Mouse (Mus musculus) forebrain, embryonic 14.5 days (tissue): ENCODE measurements at regions not wholly inside any gene's neighbourhood (a gene's known extent, or its start where the extent isn't known, plus 50 kb on each side); places are given as distances from the start of the nearest gene placed in this dataset.

Experiments used
- ATAC-seq: fragments of 200-750 bp; cut with Nextera tagmentation; 2 replicates; pipeline ENCODE4 v1.8.0; 2017; ENCODE audit warnings: mild to moderate bottlenecking, moderate library complexity
- DNase-seq: peaks from one replicate; pipeline ENCODE4 v3.0.0-alpha.2; 2015; ENCODE audit warnings: low spot score
- H3K27ac ChIP-seq: fragments of 300-500 bp; sonication (generic); 2 replicates; pipeline ENCODE4 v1.5.1; 2014; ENCODE audit warnings: low read depth, mild to moderate bottlenecking, control low read depth, low read length, moderate library complexity
- H3K27me3 ChIP-seq: fragments of 300-500 bp; sonication (generic); replicated peaks from 2 replicates; pipeline ENCODE4 v1.6.1; 2014; ENCODE audit warnings: low read length, control low read depth, mixed read lengths; ENCODE audit not compliant: control insufficient read depth, insufficient read depth
- H3K36me3 ChIP-seq: fragments of 300-500 bp; sonication (generic); 2 replicates; pipeline ENCODE4 v1.6.1; 2014; ENCODE audit warnings: low read length, control low read depth; ENCODE audit not compliant: control insufficient read depth, insufficient read depth
- H3K4me1 ChIP-seq: fragments of 300-500 bp; sonication (generic); 2 replicates; pipeline ENCODE4 v1.6.1; 2014; ENCODE audit warnings: antibody characterized with exemption, low read length, control low read depth; ENCODE audit not compliant: control insufficient read depth, insufficient read depth
- H3K4me2 ChIP-seq: fragments of 300-500 bp; sonication (generic); 2 replicates; pipeline ENCODE4 v1.6.1; 2014; ENCODE audit warnings: mild to moderate bottlenecking, control low read depth, low read length
- H3K4me3 ChIP-seq: fragments of 300-500 bp; sonication (generic); 2 replicates; pipeline ENCODE4 v1.5.1; 2014; ENCODE audit warnings: low read depth, low read length, control low read depth
- H3K9ac ChIP-seq: fragments of 300-500 bp; sonication (generic); 2 replicates; pipeline ENCODE4 v1.6.1; 2014; ENCODE audit warnings: mild to moderate bottlenecking, low read length, control low read depth, moderate library complexity
- H3K9me3 ChIP-seq: fragments of 300-500 bp; sonication (generic); replicated peaks from 2 replicates; pipeline ENCODE4 v1.6.1; 2016; ENCODE audit warnings: low read length, control low read depth, mixed read lengths; ENCODE audit not compliant: control insufficient read depth
- WGBS: fragments of 180-500 bp; shearing (Covaris S2); extraction: QIAGEN DNeasy Blood & Tissue Kit; methylation state at CpG from one replicate; pipeline ENCODE4 v1.1.7; 2014; 5-methylcytosine and 5-hydroxymethylcytosine counted together

GRCm38 (mm10) chr15:25027865-25028264, 385.7 kb downstream of the Basp1 start:
- Histone ChIP-seq H3K27ac (no peak overlapping the region; the same call in 1 of the 2 replicates), H3K4me2 (no peak overlapping the region), H3K36me3 (no peaks in the 10 kb centered on the region), H3K4me1 (peaks cover 10% of the 10 kb centered on the region; the same call in 1 of the 2 replicates), H3K4me3 (no peak overlapping the region), H3K9me3 (no peaks in the 10 kb centered on the region), H3K9ac (no peak overlapping the region), H3K27me3 (no peaks in the 10 kb centered on the region)
- ATAC-seq: no peak
- 63% methylated on average over 8 of the region's 8 CpGs for WGBS
- DNase-seq: peak; percentile 28

GRCm38 (mm10) chr15:25026786-25027461, 386.6 kb downstream of the Basp1 start:
- H3K4me1 ChIP-seq: peaks cover 10% of the 10 kb centered on the region; the same call in 1 of the 2 replicates
- WGBS: 3% methylated on average over 15 of the region's 15 CpGs
- DNase-seq (peak; percentile 76), ATAC-seq (peak; percentile 82)
- no peaks in the 10 kb centered on the region for H3K27me3 ChIP-seq
- H3K36me3 ChIP-seq: no peaks in the 10 kb centered on the region
- peak overlapping the region; percentile 72 for H3K27ac ChIP-seq
- H3K9me3 ChIP-seq: no peaks in the 10 kb centered on the region
- H3K9ac ChIP-seq: peak overlapping the region; percentile 54
- H3K4me2 ChIP-seq: peak overlapping the region; percentile 50
- H3K4me3 ChIP-seq: peak overlapping the region; percentile 21

GRCm38 (mm10) chr15:25026351-25026750, 387.2 kb downstream of the Basp1 start:
- Histone ChIP-seq H3K4me3 (no peak overlapping the region), H3K9me3 (no peaks in the 10 kb centered on the region), H3K4me2 (peak overlapping the region; percentile 50; the same call in 1 of the 2 replicates), H3K4me1 (peaks cover 10% of the 10 kb centered on the region; the same call in 1 of the 2 replicates), H3K27me3 (no peaks in the 10 kb centered on the region), H3K9ac (no peak overlapping the region; the same call in 1 of the 2 replicates), H3K36me3 (no peaks in the 10 kb centered on the region), H3K27ac (peak overlapping the region; percentile 72; the same call in 1 of the 2 replicates)
- 6% methylated on average over 8 of the region's 8 CpGs for WGBS
- DNase-seq (peak; percentile 55), ATAC-seq (peak; percentile 29)

GRCm38 (mm10) chr15:25020916-25021315, 392.6 kb downstream of the Basp1 start:
- Histone ChIP-seq H3K4me2 (no peak overlapping the region), H3K9me3 (no peaks in the 10 kb centered on the region), H3K36me3 (no peaks in the 10 kb centered on the region), H3K27ac (peak overlapping the region; percentile 44; the same call in 1 of the 2 replicates), H3K27me3 (no peaks in the 10 kb centered on the region), H3K4me3 (no peak overlapping the region), H3K9ac (no peak overlapping the region), H3K4me1 (peaks cover 3% of the 10 kb centered on the region; the same call in 1 of the 2 replicates)
- 70% methylated on average over 3 of the region's 3 CpGs for WGBS
- DNase-seq (no peak), ATAC-seq (no peak)

GRCm38 (mm10) chr15:25019352-25019941, 394.1 kb downstream of the Basp1 start:
- ATAC-seq (peak; percentile 97), DNase-seq (peak; percentile 90)
- no peak overlapping the region for H3K4me3 ChIP-seq
- H3K4me1 ChIP-seq: peaks cover 3% of the 10 kb centered on the region; the same call in 1 of the 2 replicates
- no peaks in the 10 kb centered on the region for H3K9me3 ChIP-seq
- H3K9ac ChIP-seq: no peak overlapping the region
- H3K27me3 ChIP-seq: no peaks in the 10 kb centered on the region
- H3K27ac ChIP-seq: peak overlapping the region; percentile 62
- H3K36me3 ChIP-seq: no peaks in the 10 kb centered on the region
- H3K4me2 ChIP-seq: peak overlapping the region; percentile 9; the same call in 1 of the 2 replicates
- 56% methylated on average over 12 of the region's 12 CpGs for WGBS

- Histone ChIP-seq H3K36me3 (no peaks in the 10 kb centered on the region), H3K9me3 (no peaks in the 10 kb centered on the region), H3K4me2 (no peak overlapping the region), H3K27me3 (no peaks in the 10 kb centered on the region), H3K27ac (peak overlapping the region; percentile 62), H3K4me1 (peaks cover 3% of the 10 kb centered on the region; the same call in 1 of the 2 replicates), H3K4me3 (no peak overlapping the region), H3K9ac (no peak overlapping the region)
- ATAC-seq (peak; percentile 12; the same call in 1 of the 2 replicates), DNase-seq (no peak)
- 81% methylated on average over 3 of the region's 3 CpGs for WGBS
Measured at GRCm38 (mm10) chr15:25018937-25019336, 394.6 kb downstream of the Basp1 start.

- DNase-seq: peak; percentile 78
Measured at GRCm38 (mm10) chr15:25007720-25008119, 405.8 kb downstream of the Basp1 start.

GRCm38 (mm10) chr15:25000171-25000570, 413.4 kb downstream of the Basp1 start:
- Histone ChIP-seq H3K9me3 (no peaks in the 10 kb centered on the region), H3K36me3 (no peaks in the 10 kb centered on the region), H3K9ac (no peak overlapping the region), H3K27me3 (no peaks in the 10 kb centered on the region), H3K4me3 (no peak overlapping the region), H3K4me1 (no peaks in the 10 kb centered on the region), H3K27ac (no peak overlapping the region), H3K4me2 (no peak overlapping the region)
- no peak for DNase-seq
- ATAC-seq: no peak
- WGBS: 88% methylated on average over 3 of the region's 3 CpGs

More at GRCm38 (mm10) chr15:25007720-25008119, 405.8 kb downstream of the Basp1 start:
- no peak overlapping the region for H3K4me3 ChIP-seq
- H3K4me1 ChIP-seq: no peaks in the 10 kb centered on the region
- no peaks in the 10 kb centered on the region for H3K9me3 ChIP-seq
- H3K27ac ChIP-seq: no peak overlapping the region
- 77% methylated on average over 2 of the region's 2 CpGs for WGBS
- H3K36me3 ChIP-seq: no peaks in the 10 kb centered on the region
- no peak overlapping the region for H3K9ac ChIP-seq
- H3K27me3 ChIP-seq: no peaks in the 10 kb centered on the region
- H3K4me2 ChIP-seq: no peak overlapping the region
- ATAC-seq: peak; percentile 44; the same call in 1 of the 2 replicates

GRCm38 (mm10) chr15:24993325-24993673, 420.3 kb downstream of the Basp1 start:
- Histone ChIP-seq H3K27ac (no peak overlapping the region), H3K9me3 (no peaks in the 10 kb centered on the region), H3K9ac (no peak overlapping the region), H3K27me3 (no peaks in the 10 kb centered on the region), H3K4me1 (peaks cover 6% of the 10 kb centered on the region), H3K36me3 (no peaks in the 10 kb centered on the region), H3K4me3 (no peak overlapping the region), H3K4me2 (no peak overlapping the region)
- no peak for ATAC-seq
- DNase-seq: no peak
- 85% methylated on average over 2 of the region's 2 CpGs for WGBS
